Mouse (Mus musculus) MEL (cell line): ENCODE measurements around the gene Tmtc4. TPM values are rescaled to one million over a fixed set of nuclear protein-coding genes. Genes with fewer than 3 reads are reported as not detected.

Experiments used
- DNase-seq: peaks from one replicate; pipeline ENCODE4 v3.0.0; 2011; ENCODE audit warnings: low read depth, low spot score
- H3K27ac ChIP-seq: 2 replicates; pipeline ENCODE4 v1.5.1; 2012; ENCODE audit warnings: low read depth, mild to moderate bottlenecking, control low read depth, low read length, moderate library complexity; ENCODE audit not compliant: control insufficient read depth
- H3K27me3 ChIP-seq, 2 experiments: fragments of 150-350 bp in 1 of 2; sonication (generic) in 1 of 2; 2 replicates each; pipeline ENCODE4 v1.6.1; 2012; ENCODE audit warnings: low read length in 2 of 2, mild to moderate bottlenecking in 2 of 2, improper control_type of control experiment in 1 of 2, moderate library complexity in 1 of 2; ENCODE audit not compliant: insufficient read depth in 2 of 2, control insufficient read depth in 1 of 2
- H3K36me3 ChIP-seq, 2 experiments: 2 replicates each; pipeline ENCODE4 v1.6.1; 2012 to 2014; ENCODE audit warnings: low read length in 2 of 2, improper control_type of control experiment in 1 of 2, inconsistent platforms in 1 of 2, mild to moderate bottlenecking in 1 of 2; ENCODE audit not compliant: insufficient read depth in 2 of 2, control insufficient read depth in 1 of 2
- H3K4me1 ChIP-seq, 2 experiments: fragments of 150-350 bp in 1 of 2; sonication (generic) in 1 of 2; 2 replicates each; pipeline ENCODE4 v1.6.1; 2012; ENCODE audit warnings: low read length in 2 of 2, improper control_type of control experiment in 1 of 2, mild to moderate bottlenecking in 1 of 2; ENCODE audit not compliant: insufficient read depth in 2 of 2, control insufficient read depth in 1 of 2
- H3K4me3 ChIP-seq, 2 experiments: fragments of 150-350 bp in 1 of 2; sonication (generic) in 1 of 2; 2 replicates each; pipeline ENCODE4 v1.5.1; 2012; ENCODE audit warnings: low read depth in 2 of 2, low read length in 2 of 2, mild to moderate bottlenecking in 2 of 2, moderate library complexity in 2 of 2, control low read depth in 1 of 2, improper control_type of control experiment in 1 of 2; ENCODE audit not compliant: control insufficient read depth in 1 of 2, insufficient read depth in 1 of 2
- H3K79me2 ChIP-seq: 2 replicates; pipeline ENCODE4 v1.6.1; 2012; ENCODE audit warnings: mild to moderate bottlenecking, low read length, moderate library complexity; ENCODE audit not compliant: control insufficient read depth, poor library complexity, insufficient read depth
- H3K9ac ChIP-seq: 2 replicates; pipeline ENCODE4 v1.6.1; 2012; ENCODE audit warnings: low read depth, mild to moderate bottlenecking, control low read depth, low read length, moderate library complexity; ENCODE audit not compliant: control insufficient read depth, poor library complexity, severe bottlenecking
- H3K9me3 ChIP-seq: fragments of 150-350 bp; sonication (generic); replicated peaks from 2 replicates; pipeline ENCODE4 v1.6.1; 2012; ENCODE audit warnings: mild to moderate bottlenecking, low read length, improper control_type of control experiment, moderate library complexity; ENCODE audit not compliant: insufficient read depth
- BHLHE40 ChIP-seq: IDR thresholded peaks from 2 replicates; pipeline ENCODE4 v1.6.1; 2012; ENCODE audit warnings: low read depth, mild to moderate bottlenecking, inconsistent platforms, low read length, improper control_type of control experiment, borderline replicate concordance
- CHD1 ChIP-seq: IDR thresholded peaks from 2 replicates; pipeline ENCODE4 v1.6.1; 2012; ENCODE audit warnings: low read depth, mild to moderate bottlenecking, inconsistent platforms, low read length, improper control_type of control experiment
- CHD2 ChIP-seq: IDR thresholded peaks from 2 replicates; pipeline ENCODE4 v1.6.1; 2011; ENCODE audit warnings: low read length, improper control_type of control experiment
- CTCF ChIP-seq, 3 experiments: IDR thresholded peaks in 2 of 3; conservative IDR thresholded peaks in 1 of 3; 2 replicates each; pipeline ENCODE4 v1.5.1; 2011 to 2012; ENCODE audit warnings: low read length in 3 of 3, low read depth in 2 of 3, mild to moderate bottlenecking in 2 of 3, improper control_type of control experiment in 1 of 3, inconsistent platforms in 1 of 3, mixed read lengths in 1 of 3, moderate library complexity in 1 of 3; ENCODE audit not compliant: control insufficient read depth in 1 of 3, insufficient read depth in 1 of 3, poor library complexity in 1 of 3, severe bottlenecking in 1 of 3
- E2F4 ChIP-seq: IDR thresholded peaks from 2 replicates; pipeline ENCODE4 v1.6.1; 2011; ENCODE audit warnings: low read depth, low read length, improper control_type of control experiment, borderline replicate concordance
- EP300 ChIP-seq, 2 experiments: IDR thresholded peaks; 2 replicates each; pipeline ENCODE4 v1.6.1; 2011; ENCODE audit warnings: improper control_type of control experiment in 2 of 2, low read length in 2 of 2, low read depth in 1 of 2, mild to moderate bottlenecking in 1 of 2
- ETS1 ChIP-seq: IDR thresholded peaks from 2 replicates; pipeline ENCODE4 v1.6.1; 2012; ENCODE audit warnings: low read depth, mild to moderate bottlenecking, inconsistent platforms, low read length, improper control_type of control experiment, moderate library complexity
- GABPA ChIP-seq: IDR thresholded peaks from 2 replicates; pipeline ENCODE4 v1.6.1; 2012; ENCODE audit warnings: low read depth, mild to moderate bottlenecking, inconsistent platforms, low read length, improper control_type of control experiment, moderate library complexity
- GATA1 ChIP-seq: IDR thresholded peaks from 2 replicates; pipeline ENCODE4 v1.6.1; 2011; ENCODE audit warnings: low read depth, low read length, improper control_type of control experiment
- KAT2A ChIP-seq: conservative IDR thresholded peaks from 2 replicates; pipeline ENCODE4 v1.6.1; 2012; ENCODE audit warnings: low read depth, low read length, improper control_type of control experiment, inconsistent platforms
- MAFK ChIP-seq: IDR thresholded peaks from 2 replicates; pipeline ENCODE4 v1.6.1; 2011; ENCODE audit warnings: low read depth, mild to moderate bottlenecking, low read length, improper control_type of control experiment, borderline replicate concordance
- MAZ ChIP-seq: IDR thresholded peaks from 2 replicates; pipeline ENCODE4 v1.6.1; 2012; ENCODE audit warnings: low read depth, mild to moderate bottlenecking, inconsistent platforms, low read length, improper control_type of control experiment
- MEF2A ChIP-seq: IDR thresholded peaks from 2 replicates; pipeline ENCODE4 v1.6.1; 2014; ENCODE audit warnings: low read depth, mild to moderate bottlenecking, inconsistent platforms, low read length, improper control_type of control experiment; ENCODE audit not compliant: poor library complexity, insufficient replicate concordance, severe bottlenecking; ENCODE audit errors: extremely low read depth
- MXI1 ChIP-seq: IDR thresholded peaks from 2 replicates; pipeline ENCODE4 v1.6.1; 2011; ENCODE audit warnings: mild to moderate bottlenecking, low read depth, low read length, improper control_type of control experiment
- NELFE ChIP-seq: IDR thresholded peaks from 2 replicates; pipeline ENCODE4 v1.6.1; 2011; ENCODE audit warnings: low read depth, low read length, improper control_type of control experiment
- POLR2AphosphoS2 ChIP-seq: IDR thresholded peaks from 2 replicates; pipeline ENCODE4 v1.6.1; 2011; ENCODE audit warnings: low read length, improper control_type of control experiment
- POLR2AphosphoS5 ChIP-seq: IDR thresholded peaks from 2 replicates; pipeline ENCODE4 v1.6.1; 2012; ENCODE audit warnings: low read depth, borderline replicate concordance, mild to moderate bottlenecking, inconsistent platforms, low read length, moderate library complexity, mixed read lengths
- RAD21 ChIP-seq: IDR thresholded peaks from 2 replicates; pipeline ENCODE4 v1.6.1; 2011; ENCODE audit warnings: mild to moderate bottlenecking, low read depth, low read length, improper control_type of control experiment
- RCOR1 ChIP-seq: IDR thresholded peaks from 2 replicates; pipeline ENCODE4 v1.6.1; 2012; ENCODE audit warnings: low read depth, mild to moderate bottlenecking, inconsistent platforms, low read length, improper control_type of control experiment
- SIN3A ChIP-seq: IDR thresholded peaks from 2 replicates; pipeline ENCODE4 v1.6.1; 2012; ENCODE audit warnings: low read length, improper control_type of control experiment, inconsistent platforms
- TAL1 ChIP-seq: IDR thresholded peaks from 2 replicates; pipeline ENCODE4 v1.6.1; 2012; ENCODE audit warnings: mild to moderate bottlenecking, inconsistent platforms, low read length, moderate library complexity, mixed read lengths
- UBTF ChIP-seq: IDR thresholded peaks from 2 replicates; pipeline ENCODE4 v1.6.1; 2012; ENCODE audit warnings: low read depth, mild to moderate bottlenecking, inconsistent platforms, low read length, improper control_type of control experiment, moderate library complexity, borderline replicate concordance; ENCODE audit not compliant: insufficient read depth
- USF1 ChIP-seq: IDR thresholded peaks from 2 replicates; pipeline ENCODE4 v1.6.1; 2014; ENCODE audit warnings: low read depth, mild to moderate bottlenecking, inconsistent platforms, low read length, improper control_type of control experiment, moderate library complexity
- ZC3H11A ChIP-seq: IDR thresholded peaks from 2 replicates; pipeline ENCODE4 v1.6.1; 2012; ENCODE audit warnings: low read depth, mild to moderate bottlenecking, inconsistent platforms, low read length, improper control_type of control experiment
- ZKSCAN1 ChIP-seq: IDR thresholded peaks from 2 replicates; pipeline ENCODE4 v1.6.1; 2012; ENCODE audit warnings: low read depth, mild to moderate bottlenecking, inconsistent platforms, low read length, improper control_type of control experiment, moderate library complexity
- ZMIZ1 ChIP-seq: IDR thresholded peaks from 2 replicates; pipeline ENCODE4 v1.6.1; 2012; ENCODE audit warnings: low read depth, mild to moderate bottlenecking, inconsistent platforms, low read length, improper control_type of control experiment, moderate library complexity
- ZNF384 ChIP-seq: IDR thresholded peaks from 2 replicates; pipeline ENCODE4 v1.6.1; 2012; ENCODE audit warnings: low read depth, mild to moderate bottlenecking, inconsistent platforms, low read length, improper control_type of control experiment
- polyA plus RNA-seq, 2 experiments: library from polyadenylated mRNA; stranded (reverse) in 1 of 2; unstranded in 1 of 2; fragments of >175 nt in 1 of 2; fragments of >200 nt in 1 of 2; gene quantifications; 2 replicates each; pipeline versions ENCODE4 v1.2.1 to v1.2.4; 2012; ENCODE audit warnings: low replicate concordance in 2 of 2, low read depth in 1 of 2; ENCODE audit not compliant: insufficient read length in 2 of 2, insufficient read depth in 1 of 2, missing spikeins in 1 of 2
- total RNA-seq: library from RNA; depleted of rRNA; stranded (reverse); fragments of 300-350 nt; gene quantifications from 2 replicates; pipeline ENCODE4 v1.2.3, GENCODE M21; 2012

Gene Tmtc4
- total and polyA plus RNA-seq, 3 experiments: 10.4 to 11.5 TPM; not detected in 1

- no peak for DNase-seq
- Histone ChIP-seq H3K36me3 (peaks cover 0 to 3% of the 10 kb centered on the region in 2 experiments; a peak in 2 of 4 replicates), H3K9ac (no peak overlapping the region), H3K4me1 (peaks cover 0 to 3% of the 10 kb centered on the region in 2 experiments; a peak in 1 of 4 replicates), H3K9me3 (no peaks in the 10 kb centered on the region), H3K27me3 (peaks cover 2% of the 10 kb centered on the region in 2 experiments; a peak in 3 of 4 replicates), H3K4me3 (no peak overlapping the region), H3K27ac (no peak overlapping the region), H3K79me2 (no peaks in the 10 kb centered on the region)
- TF ChIP-seq MAZ (no peak), MEF2A (no peak), ZKSCAN1 (no peak), MAFK (no peak), TAL1 (no peak), KAT2A (no peak), ZMIZ1 (no peak), USF1 (no peak), CTCF (IDR thresholded peaks at IDR 0.05 in 2 of 3, conservative IDR thresholded peaks at IDR 0.05 in 1 of 3; ENCODE audit: control insufficient read depth in 1 of 3, insufficient read depth in 1 of 3, low read depth in 2 of 3, low read length in 3 of 3, poor library complexity in 1 of 3, severe bottlenecking in 1 of 3) (no peak), RCOR1 (no peak), MXI1 (no peak), CHD1 (no peak), SIN3A (no peak), EP300 (IDR thresholded peaks at IDR 0.05; ENCODE audit: low read depth in 1 of 2, low read length in 2 of 2) (no peak), ZNF384 (no peak), RAD21 (no peak), ZC3H11A (no peak), ETS1 (no peak), NELFE (no peak)
Observed at GRCm38 (mm10) chr14:122990521-122991052, 6.8 kb upstream of the Tmtc4 start.

- H3K4me3 ChIP-seq: peak overlapping the region; percentile 44 to 65
- peak overlapping the region; percentile 45; the same call in 1 of the 2 replicates for H3K9ac ChIP-seq
- peaks cover 0 to 10% of the 10 kb centered on the region in 2 experiments; a peak in 2 of 4 replicates for H3K4me1 ChIP-seq
- TF ChIP-seq UBTF: no peak
- TF ChIP-seq GABPA: no peak
- peak in 1 of 2 experiments; percentile 28; a peak in 1 of 4 replicates for TF ChIP-seq EP300 (IDR thresholded peaks at IDR 0.05; ENCODE audit: low read depth in 1 of 2, low read length in 2 of 2)
- no peak for TF ChIP-seq GATA1
- TF ChIP-seq E2F4: no peak
- TF ChIP-seq POLR2AphosphoS5: no peak
- no peak for TF ChIP-seq CHD2
- TF ChIP-seq POLR2AphosphoS2: no peak
- TF ChIP-seq ZMIZ1: no peak
- no peak for TF ChIP-seq BHLHE40
- 0 out of 2 replicates have a peak, but pooled peaks have one; percentile 1 for TF ChIP-seq ETS1
- TF ChIP-seq, all 39 proteins: peak for 2
- Histone ChIP-seq H3K79me2 (peaks cover 5% of the 10 kb centered on the region), H3K36me3 (peaks cover 0 to 5% of the 10 kb centered on the region in 2 experiments; a peak in 2 of 4 replicates), H3K27ac (no peak overlapping the region), H3K27me3 (peaks cover 0 to 2% of the 10 kb centered on the region in 2 experiments; a peak in 2 of 4 replicates), H3K9me3 (no peaks in the 10 kb centered on the region)
- peak; percentile 62 for DNase-seq
Observed at GRCm38 (mm10) chr14:122986404-122986803, 2.6 kb upstream of the Tmtc4 start.
